Mouse (Mus musculus) bone marrow macrophage, adult 2 months (primary cell): ENCODE results near the gene Atp2b1.

Experiments
- CTCF ChIP-seq: IDR thresholded peaks from 2 replicates; pipeline ENCODE4 v1.5.1; 2012; ENCODE audit warnings: low read depth, mild to moderate bottlenecking, low read length, moderate library complexity
- POLR2A ChIP-seq: IDR thresholded peaks from 2 replicates; pipeline ENCODE4 v1.6.1; 2012; ENCODE audit warnings: mild to moderate bottlenecking, low read depth, low read length, borderline replicate concordance

GRCm38 (mm10) chr10:98868351-98868908 is 45.8 kb upstream of the Atp2b1 start:
- TF ChIP-seq CTCF (no peak), POLR2A (no peak)
